Mouse (Mus musculus): Measurements from ENCODE around the gene Npnt.

DNA sequence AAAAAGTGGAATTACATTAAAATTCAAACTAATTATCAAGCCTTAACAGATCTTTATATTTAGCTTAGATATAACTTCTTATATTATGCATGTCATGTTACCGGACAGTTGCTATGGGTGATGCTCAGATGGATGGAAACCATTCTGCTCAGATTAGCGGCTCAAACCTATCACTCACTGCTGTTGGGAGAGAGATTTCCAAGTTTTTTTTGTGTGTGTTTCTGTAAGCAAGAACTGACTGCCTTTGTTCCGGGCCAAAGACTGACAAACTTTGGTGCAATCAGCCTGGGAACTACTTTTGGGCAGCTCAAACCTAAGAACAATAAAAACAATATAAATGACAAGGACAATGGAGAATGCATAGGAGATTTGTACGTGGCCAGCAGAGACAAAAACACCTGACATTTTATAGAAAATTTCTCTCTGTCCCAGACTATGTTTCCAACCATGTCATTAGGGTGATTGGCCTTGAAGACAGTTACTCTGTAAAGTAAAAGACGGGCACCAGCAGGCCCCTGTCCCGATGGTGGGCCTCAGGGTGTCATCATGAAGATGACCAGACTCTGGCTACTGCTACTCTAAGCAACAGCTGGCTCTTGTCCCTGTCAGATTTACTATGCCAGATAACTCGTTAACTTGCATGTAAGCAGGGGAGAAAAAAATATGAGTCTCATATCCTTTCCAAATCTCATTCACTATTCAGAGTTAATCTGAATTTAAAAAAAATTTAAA lies 45.2 kb upstream of the Npnt start:
- no peak for TF ChIP-seq MYOG (IDR thresholded peaks at IDR 0.05; ENCODE audit: control insufficient read depth, extremely low read depth, insufficient read length)
- TF ChIP-seq CTCF (IDR thresholded peaks at IDR 0.05; ENCODE audit: control insufficient read depth, insufficient read depth, insufficient read length) = no peak
- no peak for TF ChIP-seq USF1 (IDR thresholded peaks at IDR 0.05; ENCODE audit: low read depth)
- no peak for TF ChIP-seq CEBPB (IDR thresholded peaks at IDR 0.05; ENCODE audit: low read depth)

Data from C2C12 (cell line).